Mouse (Mus musculus) intestine, embryonic 16.5 days (tissue): ENCODE results near the gene Rasa2. TPM values are rescaled to one million over a fixed set of nuclear protein-coding genes. Genes with fewer than 3 reads are reported as not detected.
"Not testable (repeated sequence)": the region's sequence is repeated elsewhere in the genome, so short reads cannot be mapped to it uniquely, and the experiment has no call there.

Source experiments
- ATAC-seq: fragments of 200-750 bp; cut with Nextera tagmentation; 2 replicates; pipeline ENCODE4 v1.8.0; 2017; ENCODE audit warnings: moderate TSS enrichment, moderate library complexity
- H3K27ac ChIP-seq: fragments of 300-500 bp; sonication (generic); 2 replicates; pipeline ENCODE4 v1.5.1; 2014; ENCODE audit warnings: mild to moderate bottlenecking, low read length
- H3K27me3 ChIP-seq: fragments of 300-500 bp; sonication (generic); replicated peaks from 2 replicates; pipeline ENCODE4 v1.6.1; 2014; ENCODE audit warnings: low read length, control low read depth, mixed read lengths; ENCODE audit not compliant: control insufficient read depth, insufficient read depth
- H3K36me3 ChIP-seq: fragments of 300-500 bp; sonication (generic); 2 replicates; pipeline ENCODE4 v1.6.1; 2014; ENCODE audit warnings: low read length, control low read depth; ENCODE audit not compliant: control insufficient read depth, insufficient read depth
- H3K4me1 ChIP-seq: fragments of 300-500 bp; sonication (generic); 2 replicates; pipeline ENCODE4 v1.6.1; 2014; ENCODE audit warnings: low read length, control low read depth, mixed read lengths; ENCODE audit not compliant: control insufficient read depth, insufficient read depth
- H3K4me2 ChIP-seq: fragments of 300-500 bp; sonication (generic); 2 replicates; pipeline ENCODE4 v1.6.1; 2014; ENCODE audit warnings: low read depth, low read length, control low read depth
- H3K4me3 ChIP-seq: fragments of 300-500 bp; sonication (generic); 2 replicates; pipeline ENCODE4 v1.5.1; 2014; ENCODE audit warnings: mild to moderate bottlenecking, low read length
- H3K9ac ChIP-seq: fragments of 300-500 bp; sonication (generic); 2 replicates; pipeline ENCODE4 v1.6.1; 2014; ENCODE audit warnings: low read depth, low read length
- H3K9me3 ChIP-seq: fragments of 300-500 bp; sonication (generic); 2 replicates; pipeline ENCODE4 v1.6.1; 2016; ENCODE audit warnings: low read length, control low read depth; ENCODE audit not compliant: control insufficient read depth
- WGBS: fragments of 180-500 bp; shearing (Covaris S2); extraction: QIAGEN DNeasy Blood & Tissue Kit; methylation state at CpG from one replicate; pipeline ENCODE4 v1.1.7; 2014; 5-methylcytosine and 5-hydroxymethylcytosine counted together
- polyA plus RNA-seq: library from polyadenylated mRNA; unstranded; fragments of >200 nt; fragmentation: Nextera tagmentation; extraction: Ambion mirVana; gene quantifications from 2 replicates; pipeline ENCODE4 v1.2.1, GENCODE M21; 2015

Rasa2 gene
- polyA plus RNA-seq, 1 experiment from 2014 or later, result 15.3 TPM

- H3K27ac ChIP-seq, result no peak overlapping the region
- H3K4me3 ChIP-seq, result no peak overlapping the region
- no peak for ATAC-seq
- H3K27me3 ChIP-seq, result no peaks in the 10 kb centered on the region
- H3K9ac ChIP-seq, result no peak overlapping the region
- H3K36me3 ChIP-seq, result no peaks in the 10 kb centered on the region
- no peaks in the 10 kb centered on the region for H3K9me3 ChIP-seq
- WGBS, result 64% methylated on average over 2 of the region's 2 CpGs
- peaks cover 3% of the 10 kb centered on the region; the same call in 1 of the 2 replicates for H3K4me1 ChIP-seq
- H3K4me2 ChIP-seq, result no peak overlapping the region
Measured at GRCm38 (mm10) chr9:96646668-96647295, 15.4 kb upstream of the Rasa2 start.

- no peak overlapping the region for H3K27ac ChIP-seq
- no peak overlapping the region for H3K4me3 ChIP-seq
Measured at GRCm38 (mm10) chr9:96644840-96645239, 13.4 kb upstream of the Rasa2 start.

DNA sequence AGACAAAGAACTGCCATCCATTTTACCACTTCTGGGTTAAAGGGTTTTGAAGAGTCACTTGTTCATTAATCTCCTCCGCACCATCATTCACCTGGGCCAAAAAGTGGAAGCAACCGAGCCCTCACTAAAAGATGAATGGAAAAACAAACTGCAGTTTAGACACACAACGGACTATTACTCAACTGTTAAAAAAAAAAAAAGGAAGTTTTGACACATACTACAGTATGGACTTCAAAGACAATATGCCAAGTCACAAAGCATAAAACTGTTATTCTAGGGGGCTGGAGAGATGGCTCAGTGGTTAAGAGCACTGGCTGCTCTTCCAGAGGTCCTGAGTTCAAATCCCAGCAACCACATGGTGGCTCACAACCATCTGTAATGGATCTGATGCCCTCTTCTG, 12.6 kb upstream of the Rasa2 start:
- H3K27me3 ChIP-seq, H3K4me2 ChIP-seq, ATAC-seq, H3K36me3 ChIP-seq, H3K27ac ChIP-seq, H3K9ac ChIP-seq, H3K4me1 ChIP-seq, H3K4me3 ChIP-seq, H3K9me3 ChIP-seq: not testable (repeated sequence)
- WGBS, result 85% methylated on average over 3 of the region's 3 CpGs

More at GRCm38 (mm10) chr9:96644840-96645239, 13.4 kb upstream of the Rasa2 start:
- no peak for ATAC-seq
- Histone ChIP-seq H3K4me1 (no peaks in the 10 kb centered on the region), H3K4me2 (no peak overlapping the region), H3K27me3 (no peaks in the 10 kb centered on the region), H3K9ac (no peak overlapping the region), H3K36me3 (no peaks in the 10 kb centered on the region), H3K9me3 (no peaks in the 10 kb centered on the region)
- 87% methylated on average over 2 of the region's 2 CpGs for WGBS

DNA sequence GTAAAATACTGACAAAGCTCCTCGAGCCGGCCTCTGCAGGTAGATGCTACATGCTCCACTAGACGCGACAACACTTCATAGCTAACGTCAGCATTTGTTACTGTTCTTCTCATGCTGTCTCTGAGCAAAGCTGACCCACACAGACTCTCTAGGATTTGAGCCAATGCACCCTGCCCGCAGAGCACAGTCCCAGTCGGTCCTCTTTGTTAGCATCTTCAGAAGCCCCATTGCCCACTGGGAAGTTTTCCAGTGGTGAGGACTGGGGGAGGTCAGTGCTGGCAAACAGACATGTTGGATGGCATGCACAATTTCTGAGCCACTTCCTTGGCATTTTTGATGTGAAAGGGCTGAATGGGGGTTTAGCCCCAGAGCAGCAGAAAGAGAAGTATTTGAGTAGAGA, 8.0 kb upstream of the Rasa2 start:
- H3K4me2 ChIP-seq, result no peak overlapping the region
- no peaks in the 10 kb centered on the region for H3K27me3 ChIP-seq
- no peak for ATAC-seq
- no peak overlapping the region for H3K4me3 ChIP-seq
- H3K9me3 ChIP-seq, result no peaks in the 10 kb centered on the region
- 96% methylated on average over 7 of the region's 7 CpGs for WGBS
- H3K9ac ChIP-seq, result no peak overlapping the region
- H3K27ac ChIP-seq, result no peak overlapping the region
- peaks cover 6% of the 10 kb centered on the region; the same call in 1 of the 2 replicates for H3K4me1 ChIP-seq
- H3K36me3 ChIP-seq, result no peaks in the 10 kb centered on the region

GRCm38 (mm10) chr9:96638508-96638907, 7.1 kb upstream of the Rasa2 start:
- H3K4me3 ChIP-seq, result no peak overlapping the region
- H3K9ac ChIP-seq, result no peak overlapping the region
- H3K36me3 ChIP-seq, result no peaks in the 10 kb centered on the region
- H3K9me3 ChIP-seq, result no peaks in the 10 kb centered on the region
- H3K4me1 ChIP-seq, result peaks cover 6% of the 10 kb centered on the region; the same call in 1 of the 2 replicates
- no peaks in the 10 kb centered on the region for H3K27me3 ChIP-seq
- WGBS, result 57% methylated on average over 7 of the region's 7 CpGs
- ATAC-seq, result peak; percentile 61
- H3K4me2 ChIP-seq, result no peak overlapping the region
- no peak overlapping the region for H3K27ac ChIP-seq

DNA sequence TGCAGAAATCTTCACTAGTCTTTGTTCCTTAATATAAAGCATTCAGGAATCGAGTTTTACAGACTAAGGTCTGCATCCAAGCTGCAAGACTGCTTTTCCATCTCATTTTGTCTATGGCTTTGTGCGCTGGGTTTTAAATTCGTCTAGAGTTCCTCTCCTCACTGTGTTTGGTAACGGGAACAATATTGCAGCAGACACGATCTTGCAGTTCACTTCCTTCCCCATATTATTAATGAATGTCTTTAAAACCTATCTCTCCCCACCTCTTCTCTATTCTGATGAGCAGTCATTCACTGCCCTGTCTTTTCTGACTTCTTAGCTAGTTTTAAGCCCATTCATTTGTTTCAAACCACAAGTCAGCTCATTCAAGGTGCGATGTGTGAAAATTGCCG, 5.7 kb upstream of the Rasa2 start:
- Histone ChIP-seq H3K4me2 (no peak overlapping the region), H3K27me3 (no peaks in the 10 kb centered on the region), H3K4me3 (no peak overlapping the region), H3K36me3 (no peaks in the 10 kb centered on the region), H3K27ac (no peak overlapping the region), H3K4me1 (peaks cover 14% of the 10 kb centered on the region; the same call in 1 of the 2 replicates), H3K9ac (no peak overlapping the region), H3K9me3 (no peaks in the 10 kb centered on the region)
- 74% methylated on average over 7 of the region's 7 CpGs for WGBS
- no peak for ATAC-seq

DNA sequence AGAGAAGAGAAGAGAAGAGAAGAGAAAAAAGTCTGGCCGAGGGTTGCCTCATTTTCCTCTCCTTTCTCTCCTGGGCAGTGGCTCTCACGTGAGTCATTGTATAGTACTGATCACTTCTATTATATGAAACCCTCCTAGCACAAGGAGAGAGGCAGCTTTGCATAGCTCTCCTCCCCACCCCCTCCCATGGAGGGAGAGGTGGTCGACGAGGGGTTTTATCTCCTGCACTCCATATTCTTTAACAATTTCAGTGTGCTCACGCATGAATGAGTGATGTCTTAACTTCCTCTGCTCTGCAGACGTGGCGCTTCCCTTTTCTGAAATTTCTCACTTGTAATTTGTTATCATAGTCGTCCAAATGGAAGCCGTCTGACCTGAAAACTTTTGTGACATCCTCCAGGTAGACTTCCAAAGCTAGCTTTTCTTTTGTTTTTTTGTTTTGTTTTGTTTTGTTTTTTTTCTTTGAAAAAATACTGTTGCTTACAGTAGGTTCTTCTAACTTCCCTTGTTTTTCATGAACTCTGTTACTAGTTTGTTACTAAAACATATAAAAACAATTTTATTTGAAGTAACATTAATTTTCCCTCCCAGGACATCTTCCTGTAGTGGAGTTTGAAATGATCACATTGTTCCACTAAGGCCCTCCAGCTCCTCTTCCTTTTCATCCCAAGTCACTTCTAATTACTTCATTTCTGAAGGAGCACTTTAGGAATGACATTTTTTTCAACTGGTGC, 5.2 kb upstream of the Rasa2 start:
- Histone ChIP-seq H3K4me2 (no peak overlapping the region), H3K9ac (no peak overlapping the region)
- 56% methylated on average over 9 of the region's 9 CpGs for WGBS

GRCm38 (mm10) chr9:96635899-96636298, 4.5 kb upstream of the Rasa2 start:
- Histone ChIP-seq H3K9ac (no peak overlapping the region), H3K27ac (no peak overlapping the region), H3K27me3 (no peaks in the 10 kb centered on the region), H3K4me2 (no peak overlapping the region), H3K4me3 (no peak overlapping the region), H3K9me3 (no peaks in the 10 kb centered on the region), H3K36me3 (no peaks in the 10 kb centered on the region), H3K4me1 (peaks cover 15% of the 10 kb centered on the region; the same call in 1 of the 2 replicates)
- 61% methylated on average over 3 of the region's 3 CpGs for WGBS
- ATAC-seq, result no peak

More for the DNA sequence above, 5.2 kb upstream of the Rasa2 start:
- no peaks in the 10 kb centered on the region for H3K27me3 ChIP-seq
- ATAC-seq, result no peak
- no peaks in the 10 kb centered on the region for H3K9me3 ChIP-seq
- peaks cover 15% of the 10 kb centered on the region; the same call in 1 of the 2 replicates for H3K4me1 ChIP-seq
- no peak overlapping the region for H3K4me3 ChIP-seq
- no peaks in the 10 kb centered on the region for H3K36me3 ChIP-seq
- H3K27ac ChIP-seq, result no peak overlapping the region

DNA sequence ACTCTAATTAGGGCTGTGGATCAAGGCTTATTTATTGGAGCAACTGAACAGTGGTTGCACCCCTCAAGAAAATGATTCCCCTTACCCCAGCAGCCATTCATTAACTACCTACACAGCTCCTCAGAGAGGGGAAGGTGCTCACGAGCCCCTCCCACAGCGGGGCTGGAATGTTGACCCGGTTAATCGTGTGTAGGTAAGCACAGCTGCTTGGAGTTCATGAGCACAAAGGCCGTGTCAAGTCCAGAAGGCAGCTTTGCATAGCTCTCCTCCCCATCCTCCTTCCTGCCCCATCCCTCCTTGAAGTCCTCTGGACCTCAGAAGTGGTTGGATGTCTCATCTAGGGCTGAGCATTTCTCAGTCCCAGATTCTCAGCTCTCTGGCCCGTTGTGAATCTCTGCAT, 3.8 kb upstream of the Rasa2 start:
- Histone ChIP-seq H3K9ac (no peak overlapping the region), H3K4me3 (no peak overlapping the region), H3K36me3 (no peaks in the 10 kb centered on the region), H3K4me1 (peaks cover 15% of the 10 kb centered on the region; the same call in 1 of the 2 replicates), H3K27ac (no peak overlapping the region), H3K27me3 (no peaks in the 10 kb centered on the region), H3K9me3 (no peaks in the 10 kb centered on the region), H3K4me2 (no peak overlapping the region)
- WGBS, result 38% methylated on average over 6 of the region's 6 CpGs
- no peak for ATAC-seq
